Mouse (Mus musculus) testis, postnatal 14 days (tissue): Measurements from ENCODE around the gene Rnf126.

Experiments
- DNase-seq: peaks from one replicate; pipeline ENCODE4 v3.0.0; 2021; ENCODE audit warnings: low spot score

Rnf126 gene

DNA sequence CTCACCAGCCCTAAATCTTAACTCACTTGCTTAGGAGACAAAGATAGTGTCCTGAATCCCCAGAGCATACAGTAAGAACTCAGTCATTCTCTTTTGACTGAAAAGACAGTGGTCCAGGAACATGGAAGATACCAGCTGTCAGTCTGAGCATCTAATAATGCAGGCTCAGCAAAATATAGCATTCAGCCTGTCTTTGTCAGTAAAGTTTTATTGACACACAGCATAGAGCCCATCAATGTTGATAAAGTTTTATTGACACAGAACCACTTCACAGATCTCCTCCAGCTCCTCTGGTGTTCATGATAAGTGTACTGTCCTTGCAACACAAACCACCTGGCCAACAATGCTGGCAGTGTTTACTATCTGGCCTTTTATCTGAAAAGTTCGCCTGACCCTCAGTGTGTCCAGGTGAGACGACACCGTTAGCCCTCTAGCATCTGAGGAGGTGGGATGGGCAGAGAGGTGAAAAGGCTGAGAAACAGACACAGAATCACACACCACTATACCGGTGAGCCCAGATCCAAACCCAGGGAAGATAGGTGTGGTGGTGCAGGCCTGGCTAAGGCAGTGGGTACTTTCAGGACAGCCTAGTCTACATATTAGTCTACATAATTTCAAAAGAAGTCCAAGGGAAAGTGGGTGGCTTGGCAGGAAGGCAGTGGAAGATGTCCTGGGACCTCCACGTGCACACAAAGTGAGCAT lies 25.7 kb upstream of the Rnf126 start:
- DNase-seq: no peak

- DNase-seq: no peak
Observed at GRCm38 (mm10) chr10:79790861-79791260, 24.1 kb upstream of the Rnf126 start, which contains the start of gene Prss57. TSS of gene Prss57 (minus strand) at chr10:79790961.

DNA sequence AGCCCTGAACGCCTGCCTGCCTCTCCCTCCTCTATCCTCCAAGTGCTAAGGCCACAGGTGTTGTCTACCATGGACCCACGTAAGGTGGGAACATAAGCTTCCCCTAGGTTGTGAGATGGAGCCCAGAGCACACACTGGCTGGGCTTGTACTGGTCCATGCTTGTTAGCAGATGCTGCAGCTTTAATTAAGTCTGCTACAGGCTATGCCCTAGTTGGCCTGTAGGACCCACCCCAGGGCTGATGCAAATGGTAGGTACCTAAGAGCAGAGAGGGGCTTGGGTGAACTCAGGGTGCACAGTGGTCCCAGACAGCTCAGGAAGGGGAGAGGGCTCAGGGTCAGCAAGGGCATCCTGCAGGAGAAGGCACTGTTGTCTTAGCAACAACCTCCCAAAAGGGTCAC lies 22.8 kb upstream of the Rnf126 start:
- no peak for DNase-seq

- no peak for DNase-seq
Observed at GRCm38 (mm10) chr10:79788386-79789158, 21.8 kb upstream of the Rnf126 start.

DNA sequence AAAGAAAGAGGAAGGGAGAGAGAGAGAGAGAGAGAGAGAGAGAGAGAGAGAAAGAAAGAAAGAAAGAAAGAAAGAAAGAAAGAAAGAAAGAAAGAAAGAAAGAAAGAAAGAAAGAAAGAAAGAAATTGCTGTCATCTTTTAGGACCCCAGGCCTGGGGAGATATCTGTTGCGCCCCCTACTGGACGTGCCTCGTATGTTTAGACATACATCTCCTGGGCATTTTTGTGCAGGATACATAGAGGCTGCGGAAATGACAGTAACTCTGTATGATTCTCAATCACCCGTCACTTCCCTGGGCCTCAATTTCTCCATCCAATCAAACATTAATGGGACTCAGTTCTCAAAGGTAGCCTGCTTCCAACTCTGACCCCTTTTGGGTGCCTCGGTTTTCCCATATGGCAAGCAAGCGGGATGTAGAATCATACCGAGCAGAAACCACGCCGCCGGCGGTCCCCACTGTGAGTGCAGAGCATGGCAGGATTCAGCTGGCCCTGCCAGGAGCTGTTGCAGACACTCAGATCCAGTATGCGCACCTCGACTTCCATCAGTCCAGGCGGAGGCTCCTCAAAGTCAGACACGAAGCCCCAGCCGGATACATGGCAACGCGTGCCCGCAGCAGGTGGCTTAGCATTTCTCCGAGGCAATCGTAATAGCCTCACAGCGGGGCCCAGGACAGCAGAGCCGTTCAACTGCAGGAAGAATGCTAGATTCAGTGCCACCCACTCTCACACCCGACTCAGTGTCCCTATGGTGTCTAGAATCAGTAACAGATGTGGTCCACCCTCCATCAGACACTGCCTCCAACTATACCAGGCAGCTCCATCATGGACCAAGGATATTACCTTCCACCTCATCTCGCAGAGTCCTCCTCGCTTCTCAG lies 17.4 kb upstream of the Rnf126 start:
- DNase-seq: peak; percentile 68

GRCm38 (mm10) chr10:79783050-79783449 lies 16.3 kb upstream of the Rnf126 start:
- DNase-seq: no peak

- DNase-seq: no peak
Observed at GRCm38 (mm10) chr10:79781956-79782355, 15.2 kb upstream of the Rnf126 start.

DNA sequence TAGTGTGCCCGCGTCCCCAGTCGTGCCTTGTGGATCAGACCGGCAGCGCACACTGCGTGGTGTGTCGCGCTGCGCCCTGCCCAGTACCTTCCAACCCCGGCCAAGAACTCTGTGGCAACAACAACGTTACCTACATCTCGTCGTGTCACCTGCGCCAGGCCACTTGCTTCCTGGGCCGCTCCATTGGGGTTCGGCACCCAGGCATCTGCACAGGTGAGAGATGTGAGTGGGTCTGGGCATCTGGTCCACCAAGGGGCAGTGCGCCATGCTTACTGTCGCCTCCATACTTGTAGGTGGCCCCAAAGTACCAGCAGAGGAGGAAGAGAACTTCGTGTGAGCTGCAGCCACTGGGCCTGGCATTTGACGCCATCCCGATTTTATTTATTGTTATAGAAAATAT lies 14.4 kb upstream of the Rnf126 start:
- no peak for DNase-seq

DNA sequence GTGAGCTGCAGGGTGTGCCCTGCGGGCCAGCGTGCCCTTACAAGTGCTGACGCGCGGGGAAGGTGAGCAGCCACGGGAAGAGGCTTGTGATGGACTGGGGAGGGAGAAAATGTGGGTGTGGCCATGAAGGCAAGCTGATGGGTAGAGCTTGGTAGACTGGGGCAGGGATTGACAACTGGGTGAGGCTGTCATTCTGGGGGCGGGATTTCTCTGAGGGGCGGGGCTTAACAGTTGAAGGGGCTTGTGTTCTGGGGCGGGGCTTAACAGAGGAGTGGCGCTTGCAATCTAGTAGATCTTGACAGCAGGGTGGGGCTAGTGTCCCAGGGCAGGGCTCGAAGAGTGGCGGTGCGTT lies 13.9 kb upstream of the Rnf126 start:
- no peak for DNase-seq

DNA sequence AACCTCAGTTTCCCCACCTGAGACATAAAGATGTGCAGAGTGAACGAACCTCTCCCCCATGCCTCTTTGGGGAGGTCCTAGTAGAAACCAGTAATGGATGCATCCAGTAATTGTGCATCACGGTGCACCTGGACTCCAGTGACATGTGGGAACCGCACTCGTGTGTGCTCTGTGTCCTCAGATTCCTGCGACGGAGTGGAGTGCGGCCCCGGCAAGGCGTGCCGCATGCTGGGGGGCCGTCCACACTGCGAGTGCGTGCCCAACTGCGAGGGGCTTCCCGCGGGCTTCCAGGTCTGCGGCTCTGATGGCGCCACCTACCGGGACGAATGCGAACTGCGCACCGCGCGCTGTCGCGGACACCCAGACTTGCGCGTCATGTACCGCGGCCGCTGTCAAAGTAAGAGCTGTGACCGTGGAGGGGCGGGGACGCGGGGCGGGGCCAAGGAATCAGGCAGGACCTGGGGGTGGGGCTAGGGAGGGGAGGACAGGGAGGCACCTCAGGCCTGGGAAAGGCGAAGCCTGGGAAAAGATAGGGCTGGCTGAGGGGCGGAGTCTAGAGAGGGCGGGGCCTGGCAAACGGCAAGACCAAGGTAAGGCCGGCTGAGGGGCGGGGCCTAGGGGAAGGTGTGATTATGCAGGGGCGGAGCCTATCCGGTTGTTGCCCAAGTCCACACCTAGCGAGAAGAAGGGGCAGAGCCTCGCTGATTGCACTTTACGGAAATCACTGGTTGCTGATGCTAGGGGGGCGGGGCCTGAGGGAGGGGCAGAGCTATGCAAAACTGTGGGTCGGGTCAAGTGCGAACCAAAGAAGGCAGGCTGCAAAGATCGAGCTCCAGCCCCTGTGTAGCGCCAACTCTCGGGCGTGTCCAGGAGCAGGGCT lies 13.3 kb upstream of the Rnf126 start:
- peak; percentile 97 for DNase-seq

DNA sequence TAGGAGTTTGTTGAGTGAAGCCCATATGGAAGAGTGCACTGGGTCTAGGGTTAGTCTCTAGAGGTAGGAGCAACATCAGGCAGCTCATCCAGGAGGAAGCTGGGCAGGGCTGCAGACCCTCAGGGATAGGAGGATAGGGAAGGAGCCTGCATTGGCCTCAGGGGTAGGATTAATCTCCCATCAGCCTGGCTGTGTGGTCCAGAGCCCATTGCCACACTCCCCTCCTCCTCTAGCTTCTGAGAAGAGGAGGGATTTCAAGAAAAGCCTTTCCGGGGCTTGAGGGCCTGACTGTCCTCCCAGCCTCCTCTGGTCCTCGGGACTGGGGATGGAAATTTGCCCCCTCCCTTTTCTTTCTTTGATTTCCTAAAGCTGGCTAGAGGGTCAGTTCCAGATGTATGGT lies 12.4 kb upstream of the Rnf126 start:
- DNase-seq: no peak

DNA sequence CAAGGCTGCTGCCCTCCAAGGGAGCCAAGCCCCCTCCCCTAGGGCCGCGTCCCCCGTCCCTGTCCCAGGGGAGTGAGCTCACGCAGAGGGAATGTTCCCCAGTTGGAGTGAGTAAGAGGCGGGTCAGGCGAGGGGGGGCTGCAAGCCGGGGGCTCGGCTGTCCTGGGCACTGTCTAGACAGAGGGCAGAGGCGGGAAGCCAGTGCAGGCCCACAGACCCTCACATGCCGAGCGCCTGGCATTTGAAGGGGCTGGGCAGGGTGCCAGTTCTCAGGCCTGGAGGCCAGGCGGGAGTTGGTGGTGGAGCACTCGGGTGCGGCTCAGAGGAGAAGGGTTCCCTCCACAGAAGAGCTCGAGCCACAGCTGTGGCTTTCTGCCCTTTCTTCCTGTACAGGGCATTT lies 11.3 kb upstream of the Rnf126 start:
- DNase-seq: peak; percentile 53

GRCm38 (mm10) chr10:79777103-79777531 lies 10.4 kb upstream of the Rnf126 start, which contains the start of gene Fstl3:
TSS of gene Fstl3 (plus strand) at chr10:79777272.
- DNase-seq: no peak

GRCm38 (mm10) chr10:79774486-79775279 lies 7.9 kb upstream of the Rnf126 start:
- peak; percentile 89 for DNase-seq

DNA sequence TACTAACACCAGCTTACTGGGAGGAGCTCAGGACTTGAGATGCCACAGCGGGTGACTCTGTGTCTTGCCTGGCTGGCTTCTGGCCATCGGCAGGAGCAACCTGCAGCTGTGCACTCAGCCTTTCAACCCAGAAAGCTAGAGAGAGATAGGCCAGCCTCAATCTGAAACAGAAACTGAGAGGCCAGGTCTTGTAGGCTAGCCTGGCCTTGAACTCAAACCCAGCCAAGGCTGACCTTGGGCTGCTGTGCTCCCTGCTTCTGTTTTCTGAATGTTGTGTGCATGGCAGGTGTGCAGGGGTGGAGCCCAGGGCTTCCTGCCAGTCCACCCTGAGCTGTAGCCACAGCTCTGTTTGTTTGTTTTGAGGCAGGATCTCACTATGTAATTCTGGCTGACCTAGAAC lies 6.5 kb upstream of the Rnf126 start:
- peak; percentile 55 for DNase-seq

GRCm38 (mm10) chr10:79772320-79772719 lies 5.6 kb upstream of the Rnf126 start:
- DNase-seq: no peak

GRCm38 (mm10) chr10:79769329-79769728 lies 2.6 kb upstream of the Rnf126 start:
- no peak for DNase-seq

DNA sequence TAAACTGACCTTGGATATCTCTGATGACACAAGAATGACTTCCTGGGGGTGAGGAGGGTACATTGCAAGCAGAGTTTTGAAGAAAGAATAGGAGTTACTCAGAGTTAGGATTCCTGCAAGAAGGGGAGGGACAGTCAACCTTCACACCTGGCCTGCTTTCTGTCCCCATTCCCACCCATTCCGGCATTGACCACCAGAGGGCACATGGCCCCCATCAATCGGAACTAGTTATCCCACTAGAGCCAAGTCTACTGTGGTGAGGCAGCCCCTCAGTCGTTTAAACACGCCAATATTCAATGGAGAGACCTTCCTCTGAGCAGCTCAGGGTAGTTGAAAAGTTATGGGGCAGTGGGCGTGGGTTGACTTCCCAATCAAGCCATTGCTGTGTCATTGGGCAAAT lies 1.6 kb upstream of the Rnf126 start:
- peak; percentile 58 for DNase-seq

GRCm38 (mm10) chr10:79767372-79768244 lies 856 bp upstream of the Rnf126 start:
- DNase-seq: peak; percentile 95
